Mouse (Mus musculus): ENCODE data around the gene Prr22. TPM values are rescaled to one million over a fixed set of nuclear protein-coding genes. Genes with fewer than 3 reads are reported as not detected.

The Prr22 gene
- polyA plus RNA-seq, 1 experiment from 2014 or later: 1.6 TPM

DNA sequence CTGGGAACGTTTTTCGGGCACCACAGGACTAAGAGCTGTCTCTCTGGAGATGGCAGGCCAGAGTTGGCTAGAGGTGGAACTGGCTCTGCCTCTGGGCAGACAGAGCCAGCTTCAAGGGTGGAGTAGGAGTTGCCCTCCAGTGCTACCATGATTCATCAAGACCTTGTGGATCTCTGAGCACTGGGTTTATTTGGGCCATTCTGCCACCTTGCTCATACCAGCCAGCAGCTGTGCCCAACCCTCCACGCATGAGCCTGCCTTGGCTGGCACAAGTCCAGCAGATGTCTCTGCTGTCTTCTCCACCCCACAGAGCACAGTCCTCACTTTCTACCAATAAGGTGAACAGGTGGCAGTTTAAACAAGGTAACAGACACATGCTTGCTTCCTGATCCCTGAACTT is 18.8 kb downstream of the Prr22 start:
- DNase-seq (ENCODE audit: low spot score): no peak
- no peaks in the 10 kb centered on the region for H3K36me3 ChIP-seq (ENCODE audit: control insufficient read depth, insufficient read depth, low read length)
- H3K9me3 ChIP-seq (ENCODE audit: control insufficient read depth, low read length): no peaks in the 10 kb centered on the region
- no peaks in the 10 kb centered on the region for H3K27me3 ChIP-seq (replicated peaks; ENCODE audit: control insufficient read depth, insufficient read depth, low read length)
- H3K4me1 ChIP-seq (replicated peaks; ENCODE audit: control insufficient read depth, insufficient read depth, low read length): peaks cover 10% of the 10 kb centered on the region; the same call in 1 of the 2 replicates
- WGBS: 63% methylated on average over 3 of the region's 3 CpGs
- H3K9ac ChIP-seq (ENCODE audit: low read depth, low read length): no peak overlapping the region
- no peak for ATAC-seq (replicated peaks; ENCODE audit: low FRiP score)
- no peak overlapping the region for H3K27ac ChIP-seq (ENCODE audit: low read depth, low read length)
- no peak overlapping the region for H3K4me3 ChIP-seq (ENCODE audit: low read depth, low read length)
- H3K4me2 ChIP-seq: no peak overlapping the region

DNA sequence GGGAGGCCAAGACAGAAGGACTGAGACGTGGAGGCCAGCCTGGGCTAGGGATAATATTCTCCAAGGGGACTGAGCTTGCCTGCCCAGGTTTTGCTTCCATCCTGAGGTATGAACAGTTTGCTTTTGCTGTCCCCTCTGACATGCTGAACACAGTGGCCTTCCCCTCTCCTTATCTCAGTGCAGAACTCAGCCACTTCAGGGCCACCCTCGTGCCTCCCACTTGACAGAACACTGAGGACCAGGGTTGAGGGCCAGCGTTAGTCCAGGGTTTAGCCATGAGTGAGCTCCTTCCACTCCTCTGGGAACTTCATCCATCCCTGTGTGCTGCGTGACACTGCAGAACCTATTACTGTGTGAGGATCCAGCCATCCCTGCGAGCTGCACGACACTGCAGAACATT is 19.2 kb downstream of the Prr22 start:
- WGBS: 79% methylated on average over 6 of the region's 6 CpGs
- no peak overlapping the region for H3K27ac ChIP-seq (ENCODE audit: low read depth, low read length)
- H3K4me3 ChIP-seq (ENCODE audit: low read depth, low read length): no peak overlapping the region
- no peak overlapping the region for H3K9ac ChIP-seq (ENCODE audit: low read depth, low read length)
- H3K9me3 ChIP-seq (ENCODE audit: control insufficient read depth, low read length): no peaks in the 10 kb centered on the region
- H3K36me3 ChIP-seq (ENCODE audit: control insufficient read depth, insufficient read depth, low read length): no peaks in the 10 kb centered on the region
- H3K4me1 ChIP-seq (replicated peaks; ENCODE audit: control insufficient read depth, insufficient read depth, low read length): peaks cover 14% of the 10 kb centered on the region; the same call in 1 of the 2 replicates
- no peak overlapping the region for H3K4me2 ChIP-seq
- H3K27me3 ChIP-seq (replicated peaks; ENCODE audit: control insufficient read depth, insufficient read depth, low read length): no peaks in the 10 kb centered on the region
- ATAC-seq (replicated peaks; ENCODE audit: low FRiP score) (no peak), DNase-seq (ENCODE audit: low spot score) (no peak)

DNA sequence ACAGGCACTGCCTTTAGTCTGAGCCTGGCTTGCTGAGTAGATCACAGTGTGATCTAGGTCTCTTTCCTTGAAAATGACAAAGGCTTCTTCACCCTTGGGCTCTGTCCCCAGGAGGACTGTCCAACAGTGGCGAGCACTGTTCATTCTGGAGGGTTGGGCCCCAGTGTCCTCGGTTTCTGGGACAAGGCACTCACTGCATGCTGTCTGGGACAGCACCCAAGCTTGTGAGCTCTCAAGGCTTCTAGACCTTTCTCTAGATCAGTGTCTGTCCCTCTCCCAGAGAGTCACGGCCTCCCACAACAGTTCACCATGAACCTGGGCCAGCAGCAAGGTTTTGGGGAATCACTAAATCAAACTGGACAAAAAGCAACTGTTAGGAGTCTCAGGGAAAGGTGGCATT is 22.5 kb downstream of the Prr22 start:
- no peak overlapping the region; the same call in 1 of the 2 replicates for H3K9ac ChIP-seq (ENCODE audit: low read depth, low read length)
- 91% methylated on average over 3 of the region's 3 CpGs for WGBS

DNA sequence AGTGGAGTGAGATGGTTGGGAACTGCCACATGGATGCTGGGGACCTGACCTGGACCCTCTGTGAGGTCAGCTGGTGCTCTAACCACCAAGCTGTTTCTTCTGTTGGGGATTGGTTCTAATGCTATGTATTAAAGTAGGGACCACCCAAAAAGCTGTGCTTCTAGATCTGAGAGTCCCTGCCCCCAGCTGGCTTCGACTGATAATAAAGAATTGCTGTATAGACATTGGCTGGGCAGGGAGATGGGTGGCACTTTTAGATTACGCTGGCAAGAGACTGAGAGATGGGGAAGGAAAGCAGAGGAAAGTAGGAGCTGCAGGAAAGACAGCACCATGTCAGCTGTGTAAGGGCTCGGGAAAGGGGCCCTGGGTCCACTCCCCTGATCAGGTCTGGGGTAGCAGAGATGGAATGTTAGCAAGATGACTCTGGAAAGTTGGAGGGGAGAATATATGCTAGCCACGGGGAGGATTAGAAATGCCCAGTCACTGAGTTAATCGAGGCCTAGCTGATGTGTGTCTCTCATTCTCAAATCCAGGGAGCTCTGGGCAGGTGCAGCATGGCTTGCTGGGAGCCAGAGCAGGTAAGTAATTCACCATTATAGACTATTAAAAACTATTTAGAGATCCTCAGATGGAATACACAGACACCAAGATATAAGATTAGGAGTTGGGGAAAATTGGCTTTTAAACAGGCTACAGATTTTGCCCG is 23.7 kb downstream of the Prr22 start:
- ATAC-seq (replicated peaks; ENCODE audit: low FRiP score) (peak; percentile 94), DNase-seq (ENCODE audit: low spot score) (no peak)
- Histone ChIP-seq H3K4me1 (replicated peaks; ENCODE audit: control insufficient read depth, insufficient read depth, low read length) (peaks cover 14% of the 10 kb centered on the region; the same call in 1 of the 2 replicates), H3K4me3 (ENCODE audit: low read depth, low read length) (no peak overlapping the region), H3K36me3 (ENCODE audit: control insufficient read depth, insufficient read depth, low read length) (no peaks in the 10 kb centered on the region), H3K27me3 (replicated peaks; ENCODE audit: control insufficient read depth, insufficient read depth, low read length) (no peaks in the 10 kb centered on the region), H3K9ac (ENCODE audit: low read depth, low read length) (peak overlapping the region; percentile 37; the same call in 1 of the 2 replicates), H3K27ac (ENCODE audit: low read depth, low read length) (peak overlapping the region; percentile 58), H3K4me2 (peak overlapping the region; percentile 51), H3K9me3 (ENCODE audit: control insufficient read depth, low read length) (no peaks in the 10 kb centered on the region)
- WGBS: 47% methylated on average over 6 of the region's 6 CpGs

More for the DNA sequence above, 22.5 kb downstream of the Prr22 start:
- DNase-seq (ENCODE audit: low spot score): no peak
- H3K4me2 ChIP-seq: no peak overlapping the region
- H3K4me1 ChIP-seq (replicated peaks; ENCODE audit: control insufficient read depth, insufficient read depth, low read length): peaks cover 14% of the 10 kb centered on the region; the same call in 1 of the 2 replicates
- no peaks in the 10 kb centered on the region for H3K9me3 ChIP-seq (ENCODE audit: control insufficient read depth, low read length)
- no peak overlapping the region for H3K27ac ChIP-seq (ENCODE audit: low read depth, low read length)
- H3K36me3 ChIP-seq (ENCODE audit: control insufficient read depth, insufficient read depth, low read length): no peaks in the 10 kb centered on the region
- no peak overlapping the region for H3K4me3 ChIP-seq (ENCODE audit: low read depth, low read length)
- ATAC-seq (replicated peaks; ENCODE audit: low FRiP score): no peak
- no peaks in the 10 kb centered on the region for H3K27me3 ChIP-seq (replicated peaks; ENCODE audit: control insufficient read depth, insufficient read depth, low read length)

DNA sequence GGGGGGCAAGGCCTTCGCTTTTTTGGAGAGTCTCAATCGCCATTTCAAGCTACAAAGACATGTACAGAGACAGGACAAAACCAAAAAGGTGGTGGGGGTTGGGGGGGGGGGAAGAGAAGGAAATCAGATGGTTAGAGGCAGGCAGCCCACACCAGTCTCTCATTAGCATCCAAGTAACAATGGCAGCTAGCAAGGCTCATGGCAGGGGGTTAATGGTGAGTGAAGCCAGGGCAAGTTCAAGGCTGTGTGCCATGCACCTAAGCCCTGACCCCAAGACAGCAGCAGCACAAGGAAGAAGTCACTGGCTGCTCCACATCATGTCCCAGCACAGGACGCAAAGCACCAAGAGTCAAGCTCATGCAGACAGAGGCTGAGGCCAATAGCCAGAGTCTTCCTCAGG is 29.2 kb downstream of the Prr22 start:
- WGBS: 73% methylated on average over 3 of the region's 3 CpGs
- peaks cover under 1% of the 10 kb centered on the region; the same call in 1 of the 2 replicates for H3K4me1 ChIP-seq (replicated peaks; ENCODE audit: control insufficient read depth, insufficient read depth, low read length)
- no peak overlapping the region for H3K9ac ChIP-seq (ENCODE audit: low read depth, low read length)
- no peak for ATAC-seq (replicated peaks; ENCODE audit: low FRiP score)
- no peak for DNase-seq (ENCODE audit: low spot score)
- H3K36me3 ChIP-seq (ENCODE audit: control insufficient read depth, insufficient read depth, low read length): no peaks in the 10 kb centered on the region
- H3K4me2 ChIP-seq: no peak overlapping the region
- no peak overlapping the region for H3K4me3 ChIP-seq (ENCODE audit: low read depth, low read length)
- H3K9me3 ChIP-seq (ENCODE audit: control insufficient read depth, low read length): no peaks in the 10 kb centered on the region
- no peaks in the 10 kb centered on the region for H3K27me3 ChIP-seq (replicated peaks; ENCODE audit: control insufficient read depth, insufficient read depth, low read length)
- H3K27ac ChIP-seq (ENCODE audit: low read depth, low read length): no peak overlapping the region

DNA sequence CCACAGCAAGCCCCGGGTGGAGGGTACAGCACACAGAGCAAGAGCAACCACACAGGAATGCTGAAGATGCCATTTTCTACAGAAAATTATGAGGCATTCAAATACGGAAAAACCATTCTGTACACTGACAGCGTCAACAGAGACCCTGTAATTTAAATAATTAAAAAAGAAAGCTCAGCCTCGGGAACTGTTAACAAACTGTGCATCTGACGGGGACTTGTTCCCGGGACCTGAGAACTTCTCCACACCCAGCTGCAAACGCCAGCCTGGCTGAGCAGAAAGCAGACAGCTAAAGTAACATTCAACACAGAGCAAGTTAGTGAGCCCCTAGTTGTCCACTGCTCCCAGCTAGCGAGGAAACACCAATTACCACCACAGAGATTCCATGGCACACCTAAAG is 32.0 kb downstream of the Prr22 start:
- WGBS: 80% methylated on average over 8 of the region's 8 CpGs
- ATAC-seq (replicated peaks; ENCODE audit: low FRiP score) (no peak), DNase-seq (ENCODE audit: low spot score) (no peak)
- no peaks in the 10 kb centered on the region for H3K27me3 ChIP-seq (replicated peaks; ENCODE audit: control insufficient read depth, insufficient read depth, low read length)
- no peak overlapping the region for H3K4me3 ChIP-seq (ENCODE audit: low read depth, low read length)
- no peaks in the 10 kb centered on the region for H3K36me3 ChIP-seq (ENCODE audit: control insufficient read depth, insufficient read depth, low read length)
- no peaks in the 10 kb centered on the region for H3K4me1 ChIP-seq (replicated peaks; ENCODE audit: control insufficient read depth, insufficient read depth, low read length)
- no peak overlapping the region for H3K27ac ChIP-seq (ENCODE audit: low read depth, low read length)
- no peak overlapping the region for H3K9ac ChIP-seq (ENCODE audit: low read depth, low read length)
- H3K4me2 ChIP-seq: no peak overlapping the region
- no peaks in the 10 kb centered on the region for H3K9me3 ChIP-seq (ENCODE audit: control insufficient read depth, low read length)

DNA sequence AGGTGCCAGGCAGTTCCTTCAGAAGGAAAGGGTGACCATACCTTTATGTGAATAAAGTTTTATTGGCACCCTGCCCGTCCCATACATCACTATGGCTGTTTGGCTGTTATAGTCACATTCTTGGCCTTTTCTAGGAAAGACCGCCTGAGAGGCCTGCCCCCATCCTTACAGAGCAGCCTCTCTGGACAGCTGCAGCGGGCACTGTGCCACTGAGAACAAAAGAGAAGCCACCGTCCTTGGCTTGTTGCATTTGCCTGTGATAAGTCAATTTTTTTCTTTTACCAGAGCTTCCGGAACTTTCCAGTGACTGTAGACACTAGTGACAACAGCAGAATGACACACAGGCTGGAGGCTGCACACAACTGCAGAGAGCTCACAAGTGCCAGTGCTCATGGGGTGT is 34.9 kb downstream of the Prr22 start:
- ATAC-seq (replicated peaks; ENCODE audit: low FRiP score): no peak
- H3K4me2 ChIP-seq: no peak overlapping the region
- DNase-seq (ENCODE audit: low spot score): no peak
- no peaks in the 10 kb centered on the region for H3K27me3 ChIP-seq (replicated peaks; ENCODE audit: control insufficient read depth, insufficient read depth, low read length)
- no peak overlapping the region for H3K9ac ChIP-seq (ENCODE audit: low read depth, low read length)
- H3K36me3 ChIP-seq (ENCODE audit: control insufficient read depth, insufficient read depth, low read length): no peaks in the 10 kb centered on the region
- H3K4me1 ChIP-seq (replicated peaks; ENCODE audit: control insufficient read depth, insufficient read depth, low read length): no peaks in the 10 kb centered on the region
- H3K9me3 ChIP-seq (ENCODE audit: control insufficient read depth, low read length): no peaks in the 10 kb centered on the region
- WGBS: 82% methylated on average over 5 of the region's 5 CpGs
- no peak overlapping the region for H3K4me3 ChIP-seq (ENCODE audit: low read depth, low read length)
- no peak overlapping the region for H3K27ac ChIP-seq (ENCODE audit: low read depth, low read length)

DNA sequence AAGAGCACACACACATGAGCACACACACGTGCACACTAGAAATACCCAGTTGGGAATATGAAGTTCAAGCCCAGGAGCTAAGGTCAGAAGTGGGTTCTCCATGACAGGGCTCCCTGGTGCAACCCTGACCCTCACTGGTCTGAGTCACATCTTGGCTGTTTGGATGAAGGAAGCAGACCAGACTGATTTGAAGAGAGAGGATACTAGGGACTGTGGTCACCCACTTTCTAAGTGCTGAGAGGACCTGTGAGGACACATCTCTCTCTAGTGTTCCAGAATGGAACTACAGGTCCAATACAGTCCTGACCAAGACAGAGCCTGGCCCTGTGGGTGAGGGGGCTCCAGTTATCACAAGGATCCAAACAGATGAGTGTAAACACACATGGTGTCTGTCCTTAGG is 35.7 kb downstream of the Prr22 start:
- ATAC-seq (replicated peaks; ENCODE audit: low FRiP score) (no peak), DNase-seq (ENCODE audit: low spot score) (no peak)
- Histone ChIP-seq H3K9me3 (ENCODE audit: control insufficient read depth, low read length) (no peaks in the 10 kb centered on the region), H3K4me1 (replicated peaks; ENCODE audit: control insufficient read depth, insufficient read depth, low read length) (0 out of 2 replicates have a peak, but pooled peaks cover 4% of the 10 kb centered on the region), H3K27ac (ENCODE audit: low read depth, low read length) (no peak overlapping the region), H3K27me3 (replicated peaks; ENCODE audit: control insufficient read depth, insufficient read depth, low read length) (no peaks in the 10 kb centered on the region), H3K36me3 (ENCODE audit: control insufficient read depth, insufficient read depth, low read length) (no peaks in the 10 kb centered on the region), H3K4me3 (ENCODE audit: low read depth, low read length) (no peak overlapping the region), H3K4me2 (no peak overlapping the region), H3K9ac (ENCODE audit: low read depth, low read length) (no peak overlapping the region)
- 79% methylated on average over 1 of the region's 1 CpGs for WGBS

DNA sequence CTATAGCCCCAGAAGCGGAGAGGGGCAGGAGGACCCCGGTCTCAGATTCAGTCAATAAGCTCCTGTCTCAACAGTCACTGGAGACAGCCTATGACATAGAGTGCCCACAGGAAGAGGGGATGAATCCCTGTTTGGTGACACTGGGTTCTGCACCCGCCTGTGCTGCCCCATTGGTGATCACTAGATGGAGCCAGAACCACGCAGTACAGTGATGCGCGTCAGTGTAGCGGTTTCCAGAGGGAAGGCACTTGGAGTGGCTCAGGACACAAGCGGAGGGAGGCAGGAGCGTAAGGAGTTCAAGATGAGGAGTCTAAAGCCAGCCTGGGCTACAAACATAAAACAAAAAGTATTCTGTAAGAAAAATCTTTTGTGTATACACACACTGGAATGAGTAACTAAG is 38.5 kb downstream of the Prr22 start:
- H3K4me2 ChIP-seq: no peak overlapping the region
- H3K36me3 ChIP-seq (ENCODE audit: control insufficient read depth, insufficient read depth, low read length): no peaks in the 10 kb centered on the region
- no peaks in the 10 kb centered on the region for H3K9me3 ChIP-seq (ENCODE audit: control insufficient read depth, low read length)
- H3K4me1 ChIP-seq (replicated peaks; ENCODE audit: control insufficient read depth, insufficient read depth, low read length): 0 out of 2 replicates have a peak, but pooled peaks cover 7% of the 10 kb centered on the region
- H3K27me3 ChIP-seq (replicated peaks; ENCODE audit: control insufficient read depth, insufficient read depth, low read length): no peaks in the 10 kb centered on the region; the same call in 1 of the 2 replicates
- DNase-seq (ENCODE audit: low spot score): peak; percentile 61
- H3K27ac ChIP-seq (ENCODE audit: low read depth, low read length): no peak overlapping the region
- peak; percentile 62 for ATAC-seq (replicated peaks; ENCODE audit: low FRiP score)
- no peak overlapping the region for H3K9ac ChIP-seq (ENCODE audit: low read depth, low read length)
- H3K4me3 ChIP-seq (ENCODE audit: low read depth, low read length): no peak overlapping the region
- 13% methylated on average over 9 of the region's 9 CpGs for WGBS
